Mouse (Mus musculus) kidney, embryonic 15.5 days (tissue): ENCODE measurements around the gene Cldn7. TPM values are rescaled to one million over a fixed set of nuclear protein-coding genes. Genes with fewer than 3 reads are reported as not detected.
"Not testable (repeated sequence)": the region's sequence is repeated elsewhere in the genome, so short reads cannot be mapped to it uniquely, and the experiment has no call there.

Source experiments
- ATAC-seq: fragments of 200-750 bp; cut with Nextera tagmentation; replicated peaks from 2 replicates; pipeline ENCODE4 v1.8.0; 2017; ENCODE audit warnings: moderate TSS enrichment; ENCODE audit not compliant: low FRiP score
- H3K27ac ChIP-seq: fragments of 300-500 bp; sonication (generic); 2 replicates; pipeline ENCODE4 v1.5.1; 2015; ENCODE audit warnings: mild to moderate bottlenecking, inconsistent platforms
- H3K27me3 ChIP-seq: fragments of 300-500 bp; sonication (generic); 2 replicates; pipeline ENCODE4 v1.6.1; 2015; ENCODE audit warnings: inconsistent platforms
- H3K36me3 ChIP-seq: fragments of 300-500 bp; sonication (generic); 2 replicates; pipeline ENCODE4 v1.6.1; 2015; ENCODE audit warnings: inconsistent platforms
- H3K4me1 ChIP-seq: fragments of 300-500 bp; sonication (generic); 2 replicates; pipeline ENCODE4 v1.6.1; 2015; ENCODE audit warnings: inconsistent platforms
- H3K4me2 ChIP-seq: fragments of 300-500 bp; sonication (generic); 2 replicates; pipeline ENCODE4 v1.6.1; 2015; ENCODE audit warnings: moderate library complexity, mild to moderate bottlenecking, inconsistent platforms
- H3K4me3 ChIP-seq: fragments of 300-500 bp; sonication (generic); replicated peaks from 2 replicates; pipeline ENCODE4 v1.5.1; 2015; ENCODE audit warnings: mild to moderate bottlenecking, inconsistent platforms
- H3K9ac ChIP-seq: fragments of 300-500 bp; sonication (generic); 2 replicates; pipeline ENCODE4 v1.6.1; 2015; ENCODE audit warnings: mild to moderate bottlenecking, inconsistent platforms
- H3K9me3 ChIP-seq: fragments of 300-500 bp; sonication (generic); replicated peaks from 2 replicates; pipeline ENCODE4 v1.6.1; 2016; ENCODE audit warnings: inconsistent platforms
- WGBS: fragments of 180-500 bp; shearing (Covaris S2); methylation state at CpG from one replicate; pipeline ENCODE4 v1.1.7; 2015; ENCODE audit warnings: mixed read lengths; 5-methylcytosine and 5-hydroxymethylcytosine counted together
- polyA plus RNA-seq: library from polyadenylated mRNA; unstranded; fragments of >200 nt; fragmentation: Nextera tagmentation; extraction: Ambion mirVana; gene quantifications from 2 replicates; pipeline ENCODE4 v1.2.1, GENCODE M21; 2015

Cldn7 gene
- polyA plus RNA-seq, 1 experiment from 2014 or later: 178 TPM

DNA sequence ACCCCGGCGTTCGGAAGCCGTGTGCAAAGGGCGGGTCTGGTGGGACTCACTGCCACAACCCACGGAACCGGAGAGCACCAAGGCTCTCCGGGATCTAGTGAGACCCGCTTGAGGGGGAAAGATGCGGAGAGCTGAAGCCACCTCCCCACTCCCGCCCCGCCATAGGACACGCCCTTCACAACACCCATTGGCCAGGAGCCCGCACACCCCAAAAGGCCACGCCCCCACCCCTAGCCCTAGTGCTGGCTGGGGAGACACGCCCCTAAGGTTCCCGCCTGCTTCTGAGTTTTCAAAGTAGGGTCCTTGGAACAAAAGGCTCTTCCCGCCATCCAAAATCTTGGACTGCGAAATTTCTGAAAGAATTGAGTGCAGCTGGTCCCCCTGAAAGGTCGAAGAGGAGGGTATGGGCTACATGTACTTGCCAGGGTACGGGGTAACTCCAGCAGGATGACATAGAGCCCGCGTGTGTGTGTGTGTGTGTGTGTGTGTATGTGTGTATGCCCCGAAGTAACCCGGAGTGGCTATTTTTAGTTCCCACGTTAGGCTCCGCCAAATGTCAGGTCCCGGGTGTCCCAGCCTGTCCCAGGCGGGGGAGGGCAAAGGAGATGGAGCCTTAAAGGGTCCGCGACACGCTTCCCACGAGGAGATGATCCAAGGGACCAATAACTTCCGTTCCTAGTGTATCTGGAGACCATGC lies 16.4 kb upstream of the Cldn7 start, which contains the start of gene Slc2a4:
Gene Slc2a4 (minus strand): TSS at position 123 of the 697 bp plus-strand sequence.
- H3K4me1 ChIP-seq: peaks cover 37% of the 10 kb centered on the region
- peaks cover 22% of the 10 kb centered on the region for H3K36me3 ChIP-seq
- under 1% methylated on average over 34 of the region's 34 CpGs for WGBS
- peak within 1 kb of the TSS; percentile 63 for H3K4me3 ChIP-seq
- H3K9ac ChIP-seq: peak within 1 kb of the TSS; percentile 62
- H3K9me3 ChIP-seq: no peaks in the 10 kb centered on the region
- H3K4me2 ChIP-seq: peak within 1 kb of the TSS; percentile 69
- H3K27ac ChIP-seq: peak within 1 kb of the TSS; percentile 94
- H3K27me3 ChIP-seq: peaks cover 12% of the 10 kb centered on the region
- peak; percentile 93 for ATAC-seq

DNA sequence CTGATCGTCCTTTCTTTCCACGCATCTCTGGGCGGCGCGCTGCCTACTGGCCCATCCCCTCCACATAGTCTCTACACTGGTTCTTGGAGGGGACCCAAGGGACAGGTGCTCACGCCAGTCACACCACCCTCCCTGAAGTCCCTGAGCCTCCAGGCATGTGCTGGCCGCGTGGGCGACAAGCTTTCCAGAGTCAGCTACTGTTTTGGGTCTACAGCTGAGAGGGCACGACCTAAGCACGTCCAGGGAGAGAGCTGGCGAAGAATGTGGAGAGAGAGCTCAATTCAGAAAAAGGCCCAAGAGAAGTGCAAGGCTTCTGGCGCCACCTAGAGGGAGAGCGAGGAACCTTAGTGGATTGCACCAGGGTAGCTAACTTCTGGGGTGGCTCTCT lies 15.8 kb upstream of the Cldn7 start:
- Histone ChIP-seq H3K9me3 (no peaks in the 10 kb centered on the region), H3K9ac (peak overlapping the region; percentile 62), H3K36me3 (peaks cover 18% of the 10 kb centered on the region), H3K4me3 (peak overlapping the region; percentile 63), H3K27ac (peak overlapping the region; percentile 94), H3K27me3 (peaks cover 12% of the 10 kb centered on the region), H3K4me1 (peaks cover 37% of the 10 kb centered on the region), H3K4me2 (peak overlapping the region; percentile 69)
- under 1% methylated on average over 14 of the region's 14 CpGs for WGBS
- peak; percentile 53 for ATAC-seq

DNA sequence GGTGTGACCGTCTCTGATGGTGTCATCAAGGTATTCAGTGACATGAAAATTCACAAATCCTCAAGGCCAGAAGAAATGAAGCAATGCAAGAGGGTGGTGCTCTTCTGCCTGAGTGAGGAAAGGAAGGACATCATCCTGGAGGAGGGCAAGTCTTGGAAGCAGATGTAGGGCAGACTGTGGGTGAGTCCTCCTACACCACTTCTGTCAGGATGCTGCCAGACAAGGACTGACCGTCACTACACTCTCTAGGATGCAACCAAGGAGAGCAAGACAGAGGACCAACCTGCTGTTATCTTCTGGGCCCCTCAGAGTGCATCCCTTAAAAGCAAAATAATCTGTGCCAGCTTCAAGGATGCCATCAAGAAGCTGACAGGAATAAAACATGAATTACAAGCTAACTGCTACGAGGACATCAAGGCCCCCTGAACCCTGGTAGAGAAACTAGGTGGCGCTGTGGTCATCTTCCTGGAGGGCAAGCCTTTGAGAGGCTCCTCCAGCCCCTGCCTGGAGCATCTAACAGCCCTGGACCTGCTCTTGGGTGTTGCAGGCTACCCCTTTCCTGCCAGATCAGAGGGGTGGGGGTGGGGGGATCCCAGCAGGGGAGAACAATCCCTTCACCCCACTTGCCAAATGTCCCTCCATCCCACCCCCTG lies 13.6 kb upstream of the Cldn7 start:
- H3K27ac ChIP-seq: no peak overlapping the region
- no peak for ATAC-seq
- H3K27me3 ChIP-seq: peaks cover 15% of the 10 kb centered on the region
- H3K9me3 ChIP-seq: no peaks in the 10 kb centered on the region
- no peak overlapping the region for H3K4me2 ChIP-seq
- no peak overlapping the region for H3K9ac ChIP-seq
- peaks cover 30% of the 10 kb centered on the region for H3K4me1 ChIP-seq
- H3K36me3 ChIP-seq: no peaks in the 10 kb centered on the region
- no peak overlapping the region for H3K4me3 ChIP-seq
- WGBS: 42% methylated on average over 4 of the region's 4 CpGs

DNA sequence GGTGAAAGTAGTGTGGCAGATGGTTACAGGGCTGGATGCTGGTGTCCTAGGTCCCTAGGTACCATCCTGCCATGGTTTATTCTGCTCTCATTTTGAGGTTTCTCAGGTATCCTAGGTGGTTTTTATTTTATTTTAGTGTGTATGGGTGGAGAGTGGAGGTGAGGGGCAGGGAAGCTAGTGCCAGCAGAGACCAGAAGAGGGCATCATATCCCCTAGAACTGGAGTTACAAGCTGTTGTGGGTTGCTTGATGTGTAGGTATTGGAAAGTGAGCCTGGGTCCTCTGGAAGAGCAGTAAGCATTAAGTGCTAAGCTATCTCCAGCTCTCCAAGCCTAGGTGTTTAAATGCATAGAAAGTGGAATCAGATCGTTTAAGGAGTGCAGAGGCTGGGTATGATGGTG lies 12.3 kb upstream of the Cldn7 start:
- Histone ChIP-seq H3K36me3 (no peaks in the 10 kb centered on the region), H3K27me3 (peaks cover 15% of the 10 kb centered on the region), H3K4me2 (no peak overlapping the region), H3K9me3 (no peaks in the 10 kb centered on the region), H3K27ac (no peak overlapping the region), H3K4me3 (no peak overlapping the region), H3K9ac (no peak overlapping the region), H3K4me1 (peaks cover 18% of the 10 kb centered on the region)
- no peak for ATAC-seq
- WGBS: 43% methylated on average over 1 of the region's 1 CpGs

DNA sequence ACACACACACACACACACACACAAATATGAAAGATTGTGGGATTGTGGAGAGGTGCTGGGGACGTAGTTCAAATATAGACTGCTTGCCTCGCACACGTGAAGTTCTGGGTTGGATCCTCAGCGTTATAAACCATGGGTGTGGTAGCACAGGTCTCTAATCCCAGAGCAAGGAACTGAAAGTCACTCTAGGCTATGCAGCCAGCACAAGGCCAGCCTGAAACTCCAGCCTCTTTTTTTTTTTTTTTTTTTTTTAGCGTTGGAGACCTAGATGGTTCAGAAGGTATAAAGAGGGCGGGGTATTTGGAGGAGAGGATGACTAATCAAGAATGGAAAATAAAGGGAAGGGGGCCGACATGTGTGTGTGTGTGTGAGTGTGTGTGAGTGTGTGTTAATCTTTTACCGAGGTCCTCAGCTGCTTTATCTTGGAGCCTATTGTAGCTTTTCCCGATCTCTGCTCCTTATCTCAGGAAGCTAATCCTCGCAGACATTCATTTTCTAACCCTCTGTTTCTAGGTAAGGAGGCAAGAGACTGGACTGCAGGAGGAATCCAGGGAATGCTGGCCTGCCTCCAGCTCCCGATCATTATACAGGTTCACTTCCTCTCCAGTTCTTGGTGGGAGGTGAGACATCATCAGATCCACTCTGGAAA lies 11.2 kb upstream of the Cldn7 start:
- Histone ChIP-seq H3K27ac (no peak overlapping the region; the same call in 1 of the 2 replicates), H3K4me3 (no peak overlapping the region), H3K9ac (no peak overlapping the region), H3K27me3 (peaks cover 15% of the 10 kb centered on the region), H3K9me3 (no peaks in the 10 kb centered on the region), H3K36me3 (no peaks in the 10 kb centered on the region), H3K4me2 (no peak overlapping the region), H3K4me1 (peaks cover 8% of the 10 kb centered on the region)
- no peak for ATAC-seq
- WGBS: 61% methylated on average over 11 of the region's 11 CpGs

DNA sequence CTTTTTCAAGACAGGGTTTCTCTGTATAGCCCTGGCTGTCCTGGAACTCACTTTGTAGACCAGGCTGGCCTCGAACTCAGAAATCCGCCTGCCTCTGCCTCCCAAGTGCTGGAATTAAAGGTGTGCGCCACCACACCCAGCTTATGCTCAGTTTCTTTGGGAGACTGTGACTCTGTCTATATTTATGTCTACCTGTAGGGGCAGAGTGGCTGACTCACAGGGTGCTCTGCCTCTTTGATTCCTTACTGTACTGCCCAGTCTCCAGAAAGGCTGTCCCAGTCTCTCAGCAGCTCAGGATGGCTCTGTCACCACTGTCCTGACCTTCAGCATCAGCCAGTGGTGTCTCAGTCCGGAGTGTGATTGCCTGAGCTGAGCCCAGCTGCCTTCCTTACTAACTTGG lies 9.0 kb upstream of the Cldn7 start:
- H3K27me3 ChIP-seq: peaks cover 20% of the 10 kb centered on the region
- not testable (repeated sequence) for H3K4me1 ChIP-seq, H3K9me3 ChIP-seq, ATAC-seq, H3K4me2 ChIP-seq, H3K36me3 ChIP-seq, H3K9ac ChIP-seq, H3K4me3 ChIP-seq, H3K27ac ChIP-seq
- WGBS: 74% methylated on average over 4 of the region's 4 CpGs

DNA sequence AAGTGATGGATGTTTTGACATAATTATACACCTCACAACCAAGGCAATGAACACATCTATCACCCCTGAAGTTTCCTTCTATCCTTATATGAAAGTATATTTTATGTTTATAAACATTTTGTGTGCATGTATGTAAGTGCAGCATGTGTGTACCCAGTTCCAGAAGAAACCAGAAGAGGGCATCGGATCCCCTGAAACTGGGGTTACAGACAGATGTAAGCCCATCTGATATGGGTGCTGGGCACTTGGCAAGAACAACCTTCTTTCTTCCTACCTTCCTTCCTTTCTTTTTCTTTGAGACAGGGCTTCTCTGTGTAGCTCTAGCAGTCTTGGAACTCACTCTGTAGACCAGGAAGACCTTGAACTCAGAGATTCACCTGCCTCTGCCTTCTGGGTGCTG lies 8.4 kb upstream of the Cldn7 start:
- Histone ChIP-seq H3K9me3 (no peaks in the 10 kb centered on the region), H3K27me3 (peaks cover 22% of the 10 kb centered on the region), H3K9ac (no peak overlapping the region), H3K27ac (no peak overlapping the region), H3K4me3 (no peak overlapping the region), H3K36me3 (no peaks in the 10 kb centered on the region), H3K4me2 (no peak overlapping the region), H3K4me1 (no peaks in the 10 kb centered on the region)
- ATAC-seq: no peak
- WGBS: 70% methylated on average over 1 of the region's 1 CpGs

DNA sequence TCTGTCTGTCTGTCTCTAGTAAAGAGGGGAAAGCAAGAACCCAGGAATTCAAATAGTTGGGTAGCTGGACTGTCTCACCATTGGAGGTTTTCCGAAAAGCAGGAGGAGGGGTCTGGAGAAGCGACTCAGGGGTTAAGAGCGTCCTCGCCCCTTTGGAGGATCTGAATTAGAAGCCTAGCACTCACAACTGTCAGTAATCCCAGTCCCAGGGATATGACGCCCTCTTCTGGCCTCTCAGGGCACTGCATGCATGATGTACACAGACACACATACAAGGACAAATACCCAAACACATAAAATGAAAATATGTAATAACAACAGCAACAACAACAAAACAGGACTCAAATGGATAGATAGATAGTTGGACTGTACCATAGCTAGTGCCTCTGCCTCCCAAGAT lies 4.0 kb upstream of the Cldn7 start:
- H3K27me3 ChIP-seq: peaks cover 54% of the 10 kb centered on the region
- ATAC-seq: no peak

DNA sequence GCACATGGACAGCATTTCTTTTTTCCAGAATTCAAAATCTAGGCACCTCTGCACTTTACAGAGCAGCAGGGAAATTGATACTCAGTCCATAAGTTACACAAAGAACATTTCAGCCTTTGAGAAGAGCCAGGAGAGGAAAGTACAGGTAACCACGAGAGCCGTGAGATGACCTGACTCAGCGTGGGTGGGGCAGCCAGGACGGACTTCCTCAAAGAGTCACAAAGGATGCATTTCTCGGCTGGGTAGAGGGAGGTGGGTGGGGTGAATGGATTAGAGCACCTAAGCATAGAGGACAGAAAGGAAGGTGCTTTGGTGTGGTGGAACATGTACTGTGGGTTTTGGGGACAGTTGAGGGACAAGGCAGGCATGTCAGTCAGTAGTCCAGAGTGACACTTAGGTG lies 2.7 kb upstream of the Cldn7 start:
- Histone ChIP-seq H3K27ac (no peak overlapping the region), H3K36me3 (no peaks in the 10 kb centered on the region), H3K4me1 (peaks cover 17% of the 10 kb centered on the region), H3K9ac (no peak overlapping the region), H3K9me3 (no peaks in the 10 kb centered on the region), H3K4me3 (no peak overlapping the region), H3K4me2 (no peak overlapping the region), H3K27me3 (peaks cover 67% of the 10 kb centered on the region)
- no peak for ATAC-seq
- 36% methylated on average over 5 of the region's 5 CpGs for WGBS

More for the DNA sequence above, 4.0 kb upstream of the Cldn7 start:
- no peak overlapping the region for H3K9ac ChIP-seq
- H3K36me3 ChIP-seq: no peaks in the 10 kb centered on the region
- no peak overlapping the region for H3K4me3 ChIP-seq
- no peaks in the 10 kb centered on the region for H3K9me3 ChIP-seq
- WGBS: 40% methylated on average over 5 of the region's 5 CpGs
- peaks cover 6% of the 10 kb centered on the region for H3K4me1 ChIP-seq
- H3K4me2 ChIP-seq: no peak overlapping the region
- H3K27ac ChIP-seq: no peak overlapping the region

DNA sequence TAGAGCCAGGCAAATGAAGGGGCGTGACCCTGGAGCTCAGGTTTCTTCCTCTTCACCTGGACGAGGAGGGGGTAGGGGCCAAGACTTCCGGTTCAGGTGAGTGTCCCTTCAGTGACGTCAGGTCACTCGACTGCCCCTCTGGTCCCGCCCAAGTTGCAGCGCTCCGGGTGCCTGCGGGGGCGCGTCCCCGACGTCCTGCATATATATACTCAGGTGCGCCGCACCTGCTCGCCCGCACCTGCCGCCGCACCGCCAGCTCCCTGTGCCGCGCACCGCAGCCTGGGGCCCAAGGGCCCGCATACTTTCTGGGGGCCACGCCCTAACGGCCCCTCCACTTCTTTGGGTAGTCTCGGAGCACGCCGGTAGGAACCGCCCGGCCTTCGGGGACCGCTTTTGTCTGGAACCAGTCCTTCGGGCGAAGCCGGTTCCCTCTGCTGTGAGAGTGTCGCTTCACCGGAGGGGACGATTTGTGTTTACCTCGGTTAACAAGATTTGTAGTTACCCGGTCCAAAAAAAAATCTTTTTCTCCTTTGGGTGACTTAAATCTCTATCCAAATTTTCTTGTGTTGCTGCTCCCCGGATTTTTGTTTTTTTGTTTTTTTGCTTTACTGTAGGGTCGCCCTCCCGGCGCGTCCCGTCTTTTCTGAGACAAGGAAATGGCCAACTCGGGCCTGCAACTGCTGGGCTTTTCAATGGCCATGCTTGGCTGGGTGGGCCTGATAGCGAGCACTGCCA lies 859 bp downstream of the Cldn7 start:
- peak; percentile 49; the same call in 1 of the 2 replicates for ATAC-seq

DNA sequence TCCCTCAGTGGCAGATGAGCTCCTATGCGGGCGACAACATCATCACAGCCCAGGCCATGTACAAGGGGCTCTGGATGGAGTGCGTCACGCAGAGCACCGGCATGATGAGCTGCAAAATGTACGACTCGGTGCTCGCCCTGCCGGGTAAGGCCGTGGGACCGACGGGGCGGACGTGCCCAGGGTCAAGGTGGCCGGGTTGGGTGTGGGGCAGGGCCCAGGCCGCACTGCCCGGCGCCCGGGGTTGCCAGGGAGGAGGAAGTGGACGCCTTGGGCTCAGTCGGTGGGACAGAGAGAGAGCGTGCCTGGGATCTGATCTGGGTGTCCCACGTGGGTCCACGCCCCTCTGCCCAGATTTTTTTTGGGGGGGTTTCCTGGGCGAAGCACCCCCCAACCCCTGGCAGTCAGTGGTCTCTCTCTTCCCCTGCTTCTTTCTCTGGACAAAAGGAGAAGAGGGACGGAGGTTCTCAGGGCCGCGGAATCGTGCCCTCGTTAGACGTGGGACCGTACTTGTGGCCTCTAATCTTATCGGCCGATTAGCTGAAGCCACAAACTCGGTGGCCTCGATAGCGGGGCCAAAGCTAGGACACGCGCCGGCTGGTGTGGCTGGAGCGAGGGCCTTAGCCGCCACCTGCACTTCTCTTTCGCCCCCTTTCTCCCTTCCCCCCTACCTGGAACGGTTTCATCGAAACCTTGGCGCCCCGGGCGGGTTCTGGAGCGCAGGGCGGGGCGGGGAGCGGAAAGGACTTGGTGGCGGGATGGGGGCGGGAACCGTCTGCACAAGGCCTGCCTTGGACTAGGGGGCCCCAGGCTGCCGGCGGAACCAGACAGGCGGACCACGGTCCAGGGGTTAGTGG lies 1.7 kb downstream of the Cldn7 start:
- peak overlapping the region; percentile 59 for H3K9ac ChIP-seq
- peaks cover 67% of the 10 kb centered on the region for H3K27me3 ChIP-seq
- ATAC-seq: peak; percentile 61
- H3K9me3 ChIP-seq: no peaks in the 10 kb centered on the region
- H3K27ac ChIP-seq: peak overlapping the region; percentile 83
- peak overlapping the region; percentile 53 for H3K4me3 ChIP-seq
- 1% methylated on average over 56 of the region's 59 CpGs for WGBS
- peaks cover 46% of the 10 kb centered on the region for H3K4me1 ChIP-seq
- H3K36me3 ChIP-seq: peaks cover 36% of the 10 kb centered on the region
- H3K4me2 ChIP-seq: peak overlapping the region; percentile 74

More for the DNA sequence above, 859 bp downstream of the Cldn7 start:
- Histone ChIP-seq H3K9me3 (no peaks in the 10 kb centered on the region), H3K9ac (peak overlapping the region; percentile 59), H3K4me2 (peak overlapping the region; percentile 74), H3K27ac (peak overlapping the region; percentile 83), H3K4me3 (peak overlapping the region; percentile 53), H3K36me3 (peaks cover 31% of the 10 kb centered on the region), H3K27me3 (peaks cover 75% of the 10 kb centered on the region), H3K4me1 (peaks cover 44% of the 10 kb centered on the region)
- WGBS: 2% methylated on average over 49 of the region's 49 CpGs
